8 mouse cellular contexts compared by ENCODE assay signal in the genomic region with DNA sequence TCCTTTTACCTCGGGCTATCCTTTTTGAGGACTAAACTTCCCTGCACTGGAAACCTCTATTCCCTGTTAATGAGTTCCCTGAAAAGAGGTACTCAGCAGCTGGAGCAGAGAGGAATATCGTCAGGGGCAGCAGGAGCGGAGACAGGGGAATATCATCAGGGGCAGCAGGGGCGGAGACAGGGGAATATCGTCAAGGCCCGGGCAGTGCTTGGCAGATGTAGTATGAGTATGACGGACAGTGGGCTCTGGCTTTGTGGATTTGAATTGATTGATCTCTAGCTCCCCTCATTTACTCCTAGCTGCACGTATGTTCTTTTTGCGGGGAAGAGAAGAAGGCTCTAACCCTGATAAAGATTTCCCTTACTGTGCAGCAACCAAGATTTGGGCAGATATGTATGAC. TPM values are rescaled to one million over a fixed set of nuclear protein-coding genes. Genes with fewer than 3 reads are reported as not detected.
DNase-seq lines count a peak whose midpoint lies in the region; ATAC-seq and TF ChIP-seq lines count a peak whose summit lies in the region.

No protein-coding gene starts in this region.

- 0 out of 2 replicates have a peak overlapping the region, but pooled peaks have one; percentile 99 for H3K9ac ChIP-seq in heart, embryonic 12.5 days
- peak overlapping the region; percentile 96; the same call in 1 of the 2 replicates for H3K9ac ChIP-seq in heart, embryonic 15.5 days
- peak overlapping the region; percentile 98; the same call in 1 of the 2 replicates for H3K9ac ChIP-seq in liver, postnatal 0 days (replicated peaks)

- H3K36me3 ChIP-seq in heart, embryonic 12.5 days = peaks cover 9% of the 10 kb centered on the region
- H3K36me3 ChIP-seq in heart, embryonic 15.5 days = 0 out of 2 replicates have a peak, but pooled peaks cover 3% of the 10 kb centered on the region
- 0 out of 2 replicates have a peak, but pooled peaks cover 3% of the 10 kb centered on the region for H3K36me3 ChIP-seq in liver, postnatal 0 days (replicated peaks; ENCODE audit: insufficient read depth, low read length)

- no peak for TF ChIP-seq EP300 in liver, postnatal 0 days (IDR thresholded peaks at IDR 0.05; ENCODE audit: low read depth)

- no peak for ATAC-seq in heart, embryonic 12.5 days (ENCODE audit: insufficient number of reproducible peaks, low FRiP score)
- no peak for ATAC-seq in heart, embryonic 15.5 days (replicated peaks; ENCODE audit: insufficient number of reproducible peaks, insufficient read depth, low FRiP score, low read depth)
- ATAC-seq in liver, postnatal 0 days = no peak

- DNase-seq in heart, postnatal 4 days = no peak
- peak; percentile 45 for DNase-seq in MN1 (ENCODE audit: low spot score)
- DNase-seq in liver, postnatal 0 days = no peak
- DNase-seq in adrenal gland, postnatal 4 days (ENCODE audit: low spot score in 2 of 2) = no peak
- no peak for DNase-seq in adrenal gland, adult 18-20 months (ENCODE audit: low spot score in 2 of 2)
- no peak for DNase-seq in gastrocnemius, postnatal 4 days (ENCODE audit: low spot score in 2 of 2)

- H3K4me1 ChIP-seq in heart, embryonic 12.5 days (replicated peaks) = peaks cover 18% of the 10 kb centered on the region
- peaks cover 12% of the 10 kb centered on the region for H3K4me1 ChIP-seq in heart, embryonic 15.5 days (replicated peaks)
- H3K4me1 ChIP-seq in liver, postnatal 0 days (ENCODE audit: insufficient read depth) = peaks cover 15% of the 10 kb centered on the region

- H3K4me2 ChIP-seq in heart, embryonic 12.5 days = peak overlapping the region; percentile 84
- H3K4me2 ChIP-seq in heart, embryonic 15.5 days = peak overlapping the region; percentile 87
- H3K4me2 ChIP-seq in liver, postnatal 0 days (ENCODE audit: low read depth, low read length) = peak overlapping the region; percentile 90

- no peaks in the 10 kb centered on the region; the same call in 1 of the 2 replicates for H3K27me3 ChIP-seq in heart, embryonic 12.5 days (replicated peaks)
- H3K27me3 ChIP-seq in heart, embryonic 15.5 days = no peaks in the 10 kb centered on the region
- 0 out of 2 replicates have a peak, but pooled peaks cover 3% of the 10 kb centered on the region for H3K27me3 ChIP-seq in liver, postnatal 0 days (ENCODE audit: insufficient read depth, low read length)

- H3K4me3 ChIP-seq in heart, embryonic 12.5 days = peak overlapping the region; percentile 99; the same call in 1 of the 2 replicates
- H3K4me3 ChIP-seq in heart, embryonic 15.5 days = peak overlapping the region; percentile 78
- peak overlapping the region; percentile 98; the same call in 1 of the 2 replicates for H3K4me3 ChIP-seq in liver, postnatal 0 days (ENCODE audit: low read depth, low read length)

- 49% methylated on average over 9 of the region's 9 CpGs for WGBS in heart, embryonic 12.5 days
- 54% methylated on average over 9 of the region's 9 CpGs for WGBS in heart, embryonic 15.5 days
- 62% methylated on average over 9 of the region's 9 CpGs for WGBS in liver, postnatal 0 days (ENCODE audit: insufficient replicate concordance)

- H3K9me3 ChIP-seq in heart, embryonic 12.5 days (replicated peaks) = no peaks in the 10 kb centered on the region
- H3K9me3 ChIP-seq in heart, embryonic 15.5 days (replicated peaks) = no peaks in the 10 kb centered on the region
- no peaks in the 10 kb centered on the region for H3K9me3 ChIP-seq in liver, postnatal 0 days (ENCODE audit: low read length)

- no peak for TF ChIP-seq CTCF in liver, postnatal 0 days (IDR thresholded peaks at IDR 0.05; ENCODE audit: low read depth)

- no peak overlapping the region for H3K27ac ChIP-seq in heart, embryonic 12.5 days (ENCODE audit: poor library complexity, severe bottlenecking)
- peak overlapping the region; percentile 99 for H3K27ac ChIP-seq in heart, embryonic 15.5 days
- H3K27ac ChIP-seq in liver, postnatal 0 days (ENCODE audit: low read depth) = peak overlapping the region; percentile 99; the same call in 1 of the 2 replicates

RNA-seq across cellular contexts. Expression of a gene that starts 0.7 kb away (rescaled TPM):
- polyA plus RNA-seq in heart, embryonic 12.5 days (2016; fragmentation: Nextera tagmentation; extraction: Ambion mirVana) = 12.8 and 15.6 TPM in 2 replicates
- 10 to 100 TPM; 21.9 to 24.3 TPM for total RNA-seq in heart, postnatal 4 days (2021)
- 8.1 and 9.1 TPM in 2 replicates for polyA plus RNA-seq in heart, embryonic 15.5 days (2015; fragmentation: Nextera tagmentation; extraction: Ambion mirVana)
- 4.9 and 5.4 TPM in 2 replicates for polyA plus RNA-seq in liver, postnatal 0 days (2015; fragmentation: Nextera tagmentation; extraction: Ambion mirVana)
- total RNA-seq in adrenal gland, postnatal 4 days (2021) = 10 to 100 TPM; 30.2 to 35.2 TPM
- 10 to 100 TPM; 25.5 to 27.1 TPM for total RNA-seq in adrenal gland, adult 18-20 months (2021)
- 10 to 100 TPM; 20.1 to 23.0 TPM for total RNA-seq in gastrocnemius, postnatal 4 days (2021)

RNA-seq across cellular contexts. Expression of a gene that starts 1.3 kb away (rescaled TPM):
- 36.6 and 37.0 TPM in 2 replicates for polyA plus RNA-seq in heart, embryonic 12.5 days (2016; fragmentation: Nextera tagmentation; extraction: Ambion mirVana)
- 10 to 100 TPM; 11.0 to 17.7 TPM for total RNA-seq in heart, postnatal 4 days (2021)
- polyA plus RNA-seq in heart, embryonic 15.5 days (2015; fragmentation: Nextera tagmentation; extraction: Ambion mirVana) = 30.4 and 41.3 TPM in 2 replicates
- polyA plus RNA-seq in liver, postnatal 0 days (2015; fragmentation: Nextera tagmentation; extraction: Ambion mirVana) = 36.4 and 37.4 TPM in 2 replicates
- total RNA-seq in adrenal gland, postnatal 4 days (2021) = 10 to 100 TPM; 30.7 to 33.6 TPM
- total RNA-seq in adrenal gland, adult 18-20 months (2021) = 10 to 100 TPM; 33.3 to 39.2 TPM
- total RNA-seq in gastrocnemius, postnatal 4 days (2021) = 10 to 100 TPM; 15.2 to 17.9 TPM

RNA-seq across cellular contexts. Expression of a gene that starts 44.3 kb away (rescaled TPM):
- polyA plus RNA-seq in heart, embryonic 12.5 days (2016; fragmentation: Nextera tagmentation; extraction: Ambion mirVana) = 9.3 and 10.1 TPM in 2 replicates
- total RNA-seq in heart, postnatal 4 days (2021) = 1 to 10 TPM; 3.7 to 4.2 TPM
- polyA plus RNA-seq in heart, embryonic 15.5 days (2015; fragmentation: Nextera tagmentation; extraction: Ambion mirVana) = 9.6 and 10.1 TPM in 2 replicates
- polyA plus RNA-seq in liver, postnatal 0 days (2015; fragmentation: Nextera tagmentation; extraction: Ambion mirVana) = 4.2 and 4.3 TPM in 2 replicates
- total RNA-seq in adrenal gland, postnatal 4 days (2021) = 10 to 100 TPM; 11.7 to 12.6 TPM
- total RNA-seq in adrenal gland, adult 18-20 months (2021) = 10 to 100 TPM in 1 of 2 experiments, 1 to 10 TPM in 1; 8.5 to 11.4 TPM
- 1 to 10 TPM; 5.0 to 6.2 TPM for total RNA-seq in gastrocnemius, postnatal 4 days (2021)
